Mouse (Mus musculus): ENCODE results near the gene Sec61a2. TPM values are rescaled to one million over a fixed set of nuclear protein-coding genes. Genes with fewer than 3 reads are reported as not detected.

Gene Sec61a2
- polyA plus RNA-seq, 1 experiment, result 23.3 TPM

- 74% methylated on average over 9 of the region's 9 CpGs for WGBS
- Histone ChIP-seq H3K4me1 (ENCODE audit: control insufficient read depth, insufficient read depth, low read length) (no peaks in the 10 kb centered on the region), H3K27ac (ENCODE audit: insufficient read depth, low read depth, low read length) (no peak overlapping the region), H3K36me3 (ENCODE audit: control insufficient read depth, insufficient read depth, low read length) (no peaks in the 10 kb centered on the region), H3K4me3 (ENCODE audit: insufficient read depth, low read depth, low read length) (no peak overlapping the region), H3K27me3 (replicated peaks; ENCODE audit: control insufficient read depth, insufficient read depth, low read length) (no peaks in the 10 kb centered on the region)
- DNase-seq, result no peak
- TF ChIP-seq POLR2A (IDR thresholded peaks at IDR 0.05; ENCODE audit: low read depth, low read length) (no peak), CTCF (conservative IDR thresholded peaks at IDR 0.05; ENCODE audit: insufficient read depth, insufficient read length, low read depth, low read length) (no peak)
These were observed 28.6 kb upstream of the Sec61a2 start for GRCm38 (mm10) chr2:5923786-5924185.

DNA sequence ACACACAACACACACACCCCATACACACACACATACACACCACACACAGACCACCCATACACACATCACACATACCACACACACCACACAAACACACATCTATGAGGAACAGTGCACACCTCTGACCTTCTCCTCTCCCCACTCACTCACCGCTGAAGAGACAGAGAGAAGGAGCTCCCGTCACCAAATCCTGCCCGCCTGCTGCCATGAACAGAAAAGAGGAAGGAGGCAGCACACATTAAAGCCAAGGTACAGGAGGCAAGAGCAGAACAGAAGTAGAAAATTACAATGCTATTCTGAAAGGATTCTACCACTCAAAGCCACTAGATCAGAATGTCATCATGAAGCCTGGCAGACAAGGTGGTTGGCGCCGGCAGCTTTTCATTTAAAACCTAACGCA lies 27.6 kb upstream of the Sec61a2 start:
- TF ChIP-seq CTCF (conservative IDR thresholded peaks at IDR 0.05; ENCODE audit: insufficient read depth, insufficient read length, low read depth, low read length) (no peak), POLR2A (IDR thresholded peaks at IDR 0.05; ENCODE audit: low read depth, low read length) (no peak)
- 96% methylated on average over 6 of the region's 6 CpGs for WGBS
- Histone ChIP-seq H3K4me3 (ENCODE audit: insufficient read depth, low read depth, low read length) (no peak overlapping the region), H3K4me1 (ENCODE audit: control insufficient read depth, insufficient read depth, low read length) (no peaks in the 10 kb centered on the region), H3K36me3 (ENCODE audit: control insufficient read depth, insufficient read depth, low read length) (no peaks in the 10 kb centered on the region), H3K27me3 (replicated peaks; ENCODE audit: control insufficient read depth, insufficient read depth, low read length) (no peaks in the 10 kb centered on the region), H3K27ac (ENCODE audit: insufficient read depth, low read depth, low read length) (no peak overlapping the region)
- DNase-seq, result no peak

DNA sequence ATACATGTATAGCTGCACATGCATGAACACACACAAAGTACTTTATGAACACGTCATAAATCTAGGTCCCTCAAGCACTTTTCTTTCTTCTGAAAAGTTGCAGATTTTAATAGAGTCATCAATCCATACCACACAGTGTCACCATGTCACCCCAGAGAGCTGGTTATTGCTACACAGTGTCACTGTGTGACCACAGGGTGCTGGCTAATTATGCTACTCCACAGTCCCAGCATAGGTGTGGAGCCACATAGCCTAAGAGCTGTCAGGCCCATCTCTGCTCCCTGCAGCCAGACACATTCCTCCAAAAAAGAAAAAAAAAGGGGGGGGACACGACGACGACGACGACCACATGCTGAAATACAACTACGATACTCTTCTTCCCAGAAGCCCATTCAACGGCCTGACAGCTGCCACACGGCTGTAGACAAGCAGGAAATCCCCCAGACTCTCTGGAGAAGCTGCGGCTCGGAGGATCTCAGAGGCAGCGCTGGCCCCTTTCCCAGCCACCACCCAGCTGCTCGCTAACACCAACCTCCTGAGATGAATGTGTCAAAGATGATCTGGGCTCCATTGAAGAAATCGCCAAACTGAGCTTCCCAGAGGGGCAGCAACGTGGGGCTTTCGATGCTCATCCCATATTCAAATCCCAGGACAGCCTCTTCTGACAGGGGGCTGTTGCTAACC lies 16.2 kb upstream of the Sec61a2 start:
- WGBS, result 78% methylated on average over 16 of the region's 16 CpGs
- H3K36me3 ChIP-seq (ENCODE audit: control insufficient read depth, insufficient read depth, low read length), result no peaks in the 10 kb centered on the region
- no peak overlapping the region for H3K4me3 ChIP-seq (ENCODE audit: insufficient read depth, low read depth, low read length)

GRCm38 (mm10) chr2:5906625-5907024 lies 11.4 kb upstream of the Sec61a2 start:
- DNase-seq, result peak; percentile 46
- Histone ChIP-seq H3K4me1 (ENCODE audit: control insufficient read depth, insufficient read depth, low read length) (no peaks in the 10 kb centered on the region), H3K36me3 (ENCODE audit: control insufficient read depth, insufficient read depth, low read length) (peaks cover 2% of the 10 kb centered on the region; the same call in 1 of the 2 replicates), H3K4me3 (ENCODE audit: insufficient read depth, low read depth, low read length) (no peak overlapping the region), H3K27ac (ENCODE audit: insufficient read depth, low read depth, low read length) (no peak overlapping the region), H3K27me3 (replicated peaks; ENCODE audit: control insufficient read depth, insufficient read depth, low read length) (no peaks in the 10 kb centered on the region)
- no peak for TF ChIP-seq POLR2A (IDR thresholded peaks at IDR 0.05; ENCODE audit: low read depth, low read length)
- TF ChIP-seq CTCF (conservative IDR thresholded peaks at IDR 0.05; ENCODE audit: insufficient read depth, insufficient read length, low read depth, low read length), result peak; percentile 44
- WGBS, result 63% methylated on average over 3 of the region's 3 CpGs

More for the DNA sequence above, 16.2 kb upstream of the Sec61a2 start:
- TF ChIP-seq POLR2A (IDR thresholded peaks at IDR 0.05; ENCODE audit: low read depth, low read length), result no peak
- TF ChIP-seq CTCF (conservative IDR thresholded peaks at IDR 0.05; ENCODE audit: insufficient read depth, insufficient read length, low read depth, low read length), result no peak
- H3K4me1 ChIP-seq (ENCODE audit: control insufficient read depth, insufficient read depth, low read length), result no peaks in the 10 kb centered on the region
- no peak overlapping the region for H3K27ac ChIP-seq (ENCODE audit: insufficient read depth, low read depth, low read length)
- DNase-seq, result no peak
- no peaks in the 10 kb centered on the region for H3K27me3 ChIP-seq (replicated peaks; ENCODE audit: control insufficient read depth, insufficient read depth, low read length)

- DNase-seq, result peak; percentile 37
- H3K4me1 ChIP-seq (ENCODE audit: control insufficient read depth, insufficient read depth, low read length), result no peaks in the 10 kb centered on the region
- no peak for TF ChIP-seq CTCF (conservative IDR thresholded peaks at IDR 0.05; ENCODE audit: insufficient read depth, insufficient read length, low read depth, low read length)
- no peak for TF ChIP-seq POLR2A (IDR thresholded peaks at IDR 0.05; ENCODE audit: low read depth, low read length)
- WGBS, result 27% methylated on average over 5 of the region's 5 CpGs
- peaks cover 2% of the 10 kb centered on the region; the same call in 1 of the 2 replicates for H3K36me3 ChIP-seq (ENCODE audit: control insufficient read depth, insufficient read depth, low read length)
- H3K27me3 ChIP-seq (replicated peaks; ENCODE audit: control insufficient read depth, insufficient read depth, low read length), result no peaks in the 10 kb centered on the region
- no peak overlapping the region for H3K4me3 ChIP-seq (ENCODE audit: insufficient read depth, low read depth, low read length)
- H3K27ac ChIP-seq (ENCODE audit: insufficient read depth, low read depth, low read length), result no peak overlapping the region
These were observed 10.9 kb upstream of the Sec61a2 start for GRCm38 (mm10) chr2:5906092-5906491.

- 73% methylated on average over 5 of the region's 5 CpGs for WGBS
- peak; percentile 14 for DNase-seq
- H3K36me3 ChIP-seq (ENCODE audit: control insufficient read depth, insufficient read depth, low read length), result peaks cover 2% of the 10 kb centered on the region
These were observed 4.9 kb upstream of the Sec61a2 start for GRCm38 (mm10) chr2:5900145-5900544.

DNA sequence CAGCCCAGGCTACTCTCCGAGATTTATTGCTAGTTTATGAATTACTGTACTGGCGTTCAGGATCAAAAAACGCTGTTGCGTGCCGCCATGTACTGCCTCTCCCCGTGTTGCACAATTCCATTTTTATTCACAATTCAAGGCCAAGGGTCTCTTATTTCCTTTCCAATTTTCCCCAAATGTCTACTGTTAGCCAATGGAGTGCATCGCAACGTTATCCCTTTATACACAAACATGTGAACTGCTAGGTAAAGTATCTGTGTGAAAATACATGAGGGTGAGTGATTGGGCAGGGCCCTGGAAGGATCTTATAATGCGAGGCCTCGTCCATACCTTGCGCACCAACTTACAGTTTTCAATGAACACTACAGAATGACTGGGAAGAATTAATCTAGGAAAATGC lies 936 bp downstream of the Sec61a2 start:
- no peak overlapping the region for H3K27ac ChIP-seq (ENCODE audit: insufficient read depth, low read depth, low read length)
- TF ChIP-seq POLR2A (IDR thresholded peaks at IDR 0.05; ENCODE audit: low read depth, low read length) (no peak), CTCF (conservative IDR thresholded peaks at IDR 0.05; ENCODE audit: insufficient read depth, insufficient read length, low read depth, low read length) (no peak)
- no peaks in the 10 kb centered on the region for H3K27me3 ChIP-seq (replicated peaks; ENCODE audit: control insufficient read depth, insufficient read depth, low read length)
- H3K36me3 ChIP-seq (ENCODE audit: control insufficient read depth, insufficient read depth, low read length), result no peaks in the 10 kb centered on the region; the same call in 1 of the 2 replicates
- H3K4me3 ChIP-seq (ENCODE audit: insufficient read depth, low read depth, low read length), result peak overlapping the region; percentile 44
- peak; percentile 9 for DNase-seq
- WGBS, result 27% methylated on average over 11 of the region's 11 CpGs
- H3K4me1 ChIP-seq (ENCODE audit: control insufficient read depth, insufficient read depth, low read length), result peaks cover 5% of the 10 kb centered on the region; the same call in 1 of the 2 replicates

More at GRCm38 (mm10) chr2:5900145-5900544, 4.9 kb upstream of the Sec61a2 start:
- Histone ChIP-seq H3K4me1 (ENCODE audit: control insufficient read depth, insufficient read depth, low read length) (no peaks in the 10 kb centered on the region; the same call in 1 of the 2 replicates), H3K27ac (ENCODE audit: insufficient read depth, low read depth, low read length) (no peak overlapping the region), H3K27me3 (replicated peaks; ENCODE audit: control insufficient read depth, insufficient read depth, low read length) (no peaks in the 10 kb centered on the region), H3K4me3 (ENCODE audit: insufficient read depth, low read depth, low read length) (no peak overlapping the region)
- no peak for TF ChIP-seq POLR2A (IDR thresholded peaks at IDR 0.05; ENCODE audit: low read depth, low read length)
- peak; percentile 60 for TF ChIP-seq CTCF (conservative IDR thresholded peaks at IDR 0.05; ENCODE audit: insufficient read depth, insufficient read length, low read depth, low read length)
